9 mouse cellular contexts compared by ENCODE assay signal in genomic region chr6:29117417-29118104, GRCm38 (mm10). TPM values are rescaled to one million over a fixed set of nuclear protein-coding genes. Genes with fewer than 3 reads are reported as not detected.
DNase-seq lines count a peak whose midpoint lies in the region; ATAC-seq and TF ChIP-seq lines count a peak whose summit lies in the region.
"Had no signal": no experiment of that assay in that cellular context is flagged by ENCODE, and none has a peak within 500 bp of the region (broad histone marks: within the 10 kb centered on the region; RNA-seq: fewer than 3 reads in every experiment).

No protein-coding gene starts in this region.

- H3K36me3 ChIP-seq in heart, embryonic 10.5 days: no peaks in the 10 kb centered on the region
- peaks cover 2% of the 10 kb centered on the region; the same call in 1 of the 2 replicates for H3K36me3 ChIP-seq in midbrain, embryonic 16.5 days (ENCODE audit: control insufficient read depth, insufficient read depth, low read length)
- no peaks in the 10 kb centered on the region for H3K36me3 ChIP-seq in intestine, embryonic 15.5 days

- WGBS in heart, embryonic 10.5 days: 78% methylated on average over 7 of the region's 7 CpGs
- 52% methylated on average over 7 of the region's 7 CpGs for WGBS in midbrain, embryonic 16.5 days
- 58% methylated on average over 7 of the region's 7 CpGs for WGBS in intestine, embryonic 15.5 days

- no peak overlapping the region for H3K4me2 ChIP-seq in midbrain, embryonic 16.5 days (ENCODE audit: low read length)
- H3K4me2 ChIP-seq in intestine, embryonic 15.5 days (replicated peaks): no peak overlapping the region

- H3K4me1 ChIP-seq in heart, embryonic 10.5 days: no peaks in the 10 kb centered on the region
- H3K4me1 ChIP-seq in midbrain, embryonic 16.5 days (ENCODE audit: control insufficient read depth, insufficient read depth, low read length): no peaks in the 10 kb centered on the region; the same call in 1 of the 2 replicates
- no peaks in the 10 kb centered on the region for H3K4me1 ChIP-seq in intestine, embryonic 15.5 days (replicated peaks)

- no peaks in the 10 kb centered on the region for H3K9me3 ChIP-seq in heart, embryonic 10.5 days
- no peaks in the 10 kb centered on the region for H3K9me3 ChIP-seq in midbrain, embryonic 16.5 days (replicated peaks; ENCODE audit: control insufficient read depth, low read length, poor library complexity, severe bottlenecking)
- H3K9me3 ChIP-seq in intestine, embryonic 15.5 days: no peaks in the 10 kb centered on the region

- TF ChIP-seq CTCF in Patski (IDR thresholded peaks at IDR 0.05): no peak

- peak; percentile 86 to 89 for DNase-seq in heart, adult 18-20 months
- no peak for DNase-seq in heart, embryonic 10.5 days (ENCODE audit: low spot score)
- peak; percentile 86 for DNase-seq in Patski (ENCODE audit: low read depth, low spot score)
- peak; percentile 88 for DNase-seq in gastrocnemius, adult 18-20 months (ENCODE audit: low spot score)
- DNase-seq in kidney, postnatal 10 days: peak; percentile 74
- no peak for DNase-seq in embryo, embryonic 9.5 days (ENCODE audit: extremely low spot score)

- no peak overlapping the region for H3K27ac ChIP-seq in heart, embryonic 10.5 days
- no peak overlapping the region for H3K27ac ChIP-seq in midbrain, embryonic 16.5 days (ENCODE audit: low read length)
- H3K27ac ChIP-seq in intestine, embryonic 15.5 days: no peak overlapping the region

- H3K27me3 ChIP-seq in heart, embryonic 10.5 days (ENCODE audit: insufficient read depth, poor library complexity, severe bottlenecking): no peaks in the 10 kb centered on the region
- no peaks in the 10 kb centered on the region for H3K27me3 ChIP-seq in Patski
- no peaks in the 10 kb centered on the region for H3K27me3 ChIP-seq in midbrain, embryonic 16.5 days (ENCODE audit: control insufficient read depth, insufficient read depth, low read depth, low read length)
- H3K27me3 ChIP-seq in intestine, embryonic 15.5 days (replicated peaks): no peaks in the 10 kb centered on the region

- POLR2A ChIA-PET in Patski (lab: Charles Lee): interaction anchor here (0.5 to 0.6 kb wide), 2 partner anchors 19 to 86 kb away, joined by 3 to 4 read pairs; no protein-coding TSS in a partner anchor

- H3K9ac ChIP-seq in midbrain, embryonic 16.5 days (ENCODE audit: low read depth, low read length): no peak overlapping the region
- H3K9ac ChIP-seq in intestine, embryonic 15.5 days: no peak overlapping the region

- peak; percentile 40 for ATAC-seq in Patski
- ATAC-seq in midbrain, embryonic 16.5 days: peak; percentile 71
- no peak; the same call in 1 of the 2 replicates for ATAC-seq in intestine, embryonic 15.5 days

- in situ Hi-C loops in Patski (cut with MboI; ENCODE audit: low pct_unique_long_range_greater_than_20kb): no loop called here

- CTCF ChIA-PET in Patski (lab: Charles Lee): interaction anchor here (1.4 to 1.5 kb wide), 2 partner anchors 27 to 44 kb away, joined by 4 to 5 read pairs; no protein-coding TSS in a partner anchor

- H3K4me3 ChIP-seq in heart, embryonic 10.5 days: no peak overlapping the region
- no peak overlapping the region for H3K4me3 ChIP-seq in midbrain, embryonic 16.5 days (ENCODE audit: low read depth, low read length)
- H3K4me3 ChIP-seq in intestine, embryonic 15.5 days (replicated peaks): no peak overlapping the region

RNA-seq across cellular contexts. Expression of gene Rbm28, which starts 47.2 kb away (rescaled TPM):
- total RNA-seq in heart, adult 18-20 months (2021): 10 to 100 TPM; 16.2 to 19.5 TPM
- 30.0 and 44.4 TPM in 2 replicates for polyA plus RNA-seq in heart, embryonic 10.5 days (2016; fragmentation: Nextera tagmentation; extraction: Ambion mirVana)
- polyA plus RNA-seq in Patski (2021): 50.0 TPM
- 10 to 100 TPM; 12.9 to 15.2 TPM for total RNA-seq in gastrocnemius, adult 18-20 months (2021)
- polyA plus RNA-seq in midbrain, embryonic 16.5 days (2015; fragmentation: Nextera tagmentation; extraction: Ambion mirVana): 43.1 and 43.4 TPM in 2 replicates
- polyA plus RNA-seq in intestine, embryonic 15.5 days (2015; fragmentation: Nextera tagmentation; extraction: Ambion mirVana): 24.9 and 28.4 TPM in 2 replicates

RNA-seq across cellular contexts. Expression of gene Lep, which starts 57.5 kb away (rescaled TPM):
- total RNA-seq in heart, adult 18-20 months (2021): under 1 TPM; 0.10 to 0.97 TPM
- not detected in 2 replicates for polyA plus RNA-seq in heart, embryonic 10.5 days (2016; fragmentation: Nextera tagmentation; extraction: Ambion mirVana)
- polyA plus RNA-seq in Patski (2021): 0.05 TPM
- 10 to 100 TPM in 1 of 2 experiments, under 1 TPM in 1; 0.48 to 13.2 TPM for total RNA-seq in gastrocnemius, adult 18-20 months (2021)
- polyA plus RNA-seq in midbrain, embryonic 16.5 days (2015; fragmentation: Nextera tagmentation; extraction: Ambion mirVana): not detected in 2 replicates
- not detected in 2 replicates for polyA plus RNA-seq in intestine, embryonic 15.5 days (2015; fragmentation: Nextera tagmentation; extraction: Ambion mirVana)
- total RNA-seq: ES-E14 had no signal

Comparison
In these comparisons a context has a peak if more than half of its experiments do, and no peak if none do; other contexts are left out.
1. DNase-seq: peak in heart, adult 18-20 months (2 of 2), Patski (single experiment), gastrocnemius, adult 18-20 months (single experiment) and kidney, postnatal 10 days (single experiment); none in heart, embryonic 10.5 days (single experiment) and embryo, embryonic 9.5 days (single experiment).